Mouse (Mus musculus) lung, adult 2 months (tissue): Measurements from ENCODE around the gene Tubb4b. TPM values are rescaled to one million over a fixed set of nuclear protein-coding genes. Genes with fewer than 3 reads are reported as not detected.

Experiments used
- DNase-seq: peaks from one replicate; pipeline ENCODE4 v3.0.0; 2022
- H3K4me1 ChIP-seq: fragments of 200-500 bp; 2 replicates; pipeline ENCODE4 v1.6.1; 2011; ENCODE audit warnings: low read length; ENCODE audit not compliant: control insufficient read depth, insufficient read depth
- H3K4me3 ChIP-seq: fragments of 200-500 bp; replicated peaks from 2 replicates; pipeline ENCODE3; 2011; ENCODE audit warnings: low read depth, mild to moderate bottlenecking, control low read depth, low read length; ENCODE audit errors: extremely low read depth
- CTCF ChIP-seq: fragments of 200-500 bp; IDR thresholded peaks from 2 replicates; pipeline ENCODE4 v1.5.1; 2011; ENCODE audit warnings: mild to moderate bottlenecking, low read length, control low read depth; ENCODE audit not compliant: insufficient read depth
- POLR2A ChIP-seq: fragments of 200-500 bp; IDR thresholded peaks from 2 replicates; pipeline ENCODE4 v1.6.1; 2011; ENCODE audit warnings: low read depth, mild to moderate bottlenecking, control low read depth, low read length, borderline replicate concordance; ENCODE audit errors: extremely low read depth
- WGBS: fragments of 180-500 bp; shearing (Covaris S2); methylation state at CpG from one replicate; pipeline ENCODE4 v1.1.7; 2018; 5-methylcytosine and 5-hydroxymethylcytosine counted together
- polyA plus RNA-seq: library from polyadenylated mRNA; depleted of rRNA; stranded (reverse); fragments of >200 nt; gene quantifications from 2 replicates; pipeline ENCODE4 v1.2.3, GENCODE M21; 2012

Tubb4b gene
- polyA plus RNA-seq, 1 experiment: 623 TPM

DNA sequence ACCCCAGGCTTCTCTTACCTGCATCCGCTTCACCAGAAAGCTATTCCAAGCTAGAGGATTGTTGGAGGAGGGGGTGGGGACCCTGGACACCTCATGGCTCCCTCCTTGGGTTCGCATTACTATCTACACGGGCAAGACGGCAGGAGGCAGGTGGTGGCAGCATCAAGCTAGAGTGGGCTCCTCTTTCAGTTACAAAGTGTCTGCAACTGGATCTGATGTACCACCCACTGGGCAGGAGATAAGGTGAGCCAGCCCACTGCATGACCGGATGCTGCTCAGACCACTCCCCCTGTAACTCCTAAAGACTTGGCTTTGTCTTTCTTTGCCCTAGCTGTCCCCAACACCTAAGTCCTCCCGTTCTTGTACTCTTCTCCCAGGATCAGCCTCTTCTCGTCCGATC lies 12.1 kb upstream of the Tubb4b start, which contains the start of gene Rnf224:
Rnf224 (minus strand) TSS at position 174 of the 400 bp plus-strand sequence.
- peaks cover 5% of the 10 kb centered on the region for H3K4me1 ChIP-seq
- no peak for DNase-seq
- H3K4me3 ChIP-seq: no peak within 1 kb of the TSS
- WGBS: 30% methylated on average over 8 of the region's 8 CpGs
- TF ChIP-seq POLR2A (no peak), CTCF (no peak)

GRCm38 (mm10) chr2:25234551-25235220 lies 10.2 kb upstream of the Tubb4b start:
- 55% methylated on average over 5 of the region's 5 CpGs for WGBS
- no peak overlapping the region for H3K4me3 ChIP-seq
- TF ChIP-seq CTCF: no peak
- no peak for DNase-seq
- H3K4me1 ChIP-seq: 0 out of 2 replicates have a peak, but pooled peaks cover 2% of the 10 kb centered on the region

DNA sequence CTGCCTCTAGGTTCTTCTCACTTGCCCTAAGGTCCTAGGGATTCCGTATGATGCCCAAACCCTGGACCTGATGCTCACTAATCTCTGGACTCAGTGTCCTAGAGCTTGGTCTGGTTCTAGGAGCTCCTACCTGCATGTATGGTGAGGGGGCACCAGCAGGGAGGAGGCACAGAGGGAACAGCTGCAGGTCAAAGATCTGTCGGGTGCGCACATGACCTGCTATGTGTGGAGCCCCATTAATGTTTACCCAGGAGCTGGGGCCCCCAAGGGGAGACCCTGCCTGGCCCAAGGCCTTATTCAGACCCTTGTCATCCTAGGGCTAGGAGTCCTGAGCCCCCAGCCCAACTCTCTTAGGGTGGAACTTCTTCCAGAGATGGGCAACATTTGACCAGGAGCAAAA lies 9.5 kb upstream of the Tubb4b start, which contains the start of gene Slc34a3:
Slc34a3 (minus strand) TSS at position 315 of the 400 bp plus-strand sequence.
- H3K4me1 ChIP-seq: peaks cover 2% of the 10 kb centered on the region; the same call in 1 of the 2 replicates
- TF ChIP-seq CTCF (no peak), POLR2A (no peak)
- no peak within 1 kb of the TSS for H3K4me3 ChIP-seq
- 70% methylated on average over 3 of the region's 3 CpGs for WGBS
- DNase-seq: no peak

GRCm38 (mm10) chr2:25233421-25233820 lies 8.9 kb upstream of the Tubb4b start:
- Histone ChIP-seq H3K4me1 (peaks cover 6% of the 10 kb centered on the region; the same call in 1 of the 2 replicates), H3K4me3 (no peak overlapping the region)
- DNase-seq: no peak
- 56% methylated on average over 4 of the region's 4 CpGs for WGBS
- no peak for TF ChIP-seq POLR2A
- no peak for TF ChIP-seq CTCF

DNA sequence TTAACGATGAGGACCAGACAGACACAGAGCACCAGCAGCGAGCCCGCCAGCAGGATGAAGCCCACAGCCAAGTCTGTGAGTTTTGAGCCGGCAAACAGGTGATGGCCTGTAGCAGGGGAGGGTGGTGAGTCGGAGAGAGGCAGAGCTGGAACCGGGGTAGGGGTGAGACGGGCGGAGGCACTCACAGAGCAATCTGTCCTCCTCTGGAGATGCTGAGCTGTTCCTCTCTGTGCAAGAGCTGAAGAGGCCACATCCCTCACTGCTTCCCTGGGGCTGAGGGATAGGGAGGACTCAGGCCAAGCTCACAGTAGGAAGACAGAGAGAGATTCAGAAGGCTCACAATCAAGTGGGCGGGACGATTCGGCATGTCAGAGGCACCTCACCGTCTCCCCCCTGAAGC lies 6.5 kb upstream of the Tubb4b start:
- WGBS: 64% methylated on average over 12 of the region's 12 CpGs
- H3K4me3 ChIP-seq: no peak overlapping the region
- H3K4me1 ChIP-seq: peaks cover 10% of the 10 kb centered on the region
- DNase-seq: no peak
- no peak for TF ChIP-seq POLR2A
- TF ChIP-seq CTCF: no peak

DNA sequence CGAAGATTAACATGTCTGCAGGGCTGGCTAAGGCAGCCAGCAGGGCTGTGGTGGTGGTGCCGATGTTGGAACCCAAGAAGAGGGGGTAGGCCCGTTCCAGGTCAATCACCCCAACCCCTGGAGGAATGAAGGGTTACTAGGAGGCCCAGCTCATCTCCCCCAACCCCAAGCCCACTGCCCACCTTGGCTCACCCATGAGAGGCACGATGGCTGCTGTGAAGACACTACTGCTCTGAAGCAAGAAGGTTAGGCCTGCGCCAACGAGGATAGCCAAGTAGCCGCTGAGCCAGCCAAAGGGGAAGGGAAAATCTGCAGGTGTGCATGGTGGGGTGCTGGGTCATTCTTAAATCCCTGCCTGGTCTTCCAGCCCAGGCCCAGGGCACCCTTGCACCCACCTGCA lies 6.1 kb upstream of the Tubb4b start:
- WGBS: 84% methylated on average over 7 of the region's 7 CpGs
- Histone ChIP-seq H3K4me3 (no peak overlapping the region), H3K4me1 (peaks cover 10% of the 10 kb centered on the region)
- DNase-seq: no peak
- TF ChIP-seq POLR2A: no peak
- no peak for TF ChIP-seq CTCF

- no peak for DNase-seq
- 84% methylated on average over 5 of the region's 5 CpGs for WGBS
- H3K4me3 ChIP-seq: no peak overlapping the region
- peaks cover 12% of the 10 kb centered on the region for H3K4me1 ChIP-seq
- TF ChIP-seq POLR2A: no peak
- TF ChIP-seq CTCF: no peak
These were observed 5.1 kb upstream of the Tubb4b start for GRCm38 (mm10) chr2:25229582-25229981.

- no peak for DNase-seq
- Histone ChIP-seq H3K4me1 (peaks cover 12% of the 10 kb centered on the region), H3K4me3 (no peak overlapping the region)
- 67% methylated on average over 6 of the region's 6 CpGs for WGBS
- TF ChIP-seq CTCF (no peak), POLR2A (no peak)
These were observed 4.6 kb upstream of the Tubb4b start for GRCm38 (mm10) chr2:25228995-25229530.

DNA sequence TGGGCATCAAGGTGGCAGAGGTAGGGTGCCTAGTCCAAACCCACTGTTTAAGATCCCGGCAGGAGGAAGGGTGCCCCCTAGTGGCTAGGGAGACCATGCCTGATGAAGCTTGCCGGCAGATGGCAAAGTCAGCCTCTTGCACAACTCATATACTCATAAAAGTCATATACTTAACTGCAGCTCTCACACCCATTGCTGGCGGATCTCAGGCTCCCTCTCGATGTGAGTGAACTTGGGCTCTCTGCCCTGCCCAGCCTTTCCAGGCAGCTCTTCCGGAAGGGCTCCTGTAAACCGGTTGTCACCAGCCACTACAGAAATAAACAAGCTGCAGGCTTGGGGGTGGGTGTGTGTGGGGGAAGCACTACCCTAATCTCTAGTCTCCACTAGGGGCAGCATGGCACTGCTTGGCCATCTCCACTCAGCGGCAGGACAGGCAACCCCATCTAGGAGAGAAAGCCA lies 4.0 kb upstream of the Tubb4b start:
- DNase-seq: peak; percentile 82
- WGBS: under 1% methylated on average over 7 of the region's 7 CpGs
- H3K4me3 ChIP-seq: peak overlapping the region; percentile 45

DNA sequence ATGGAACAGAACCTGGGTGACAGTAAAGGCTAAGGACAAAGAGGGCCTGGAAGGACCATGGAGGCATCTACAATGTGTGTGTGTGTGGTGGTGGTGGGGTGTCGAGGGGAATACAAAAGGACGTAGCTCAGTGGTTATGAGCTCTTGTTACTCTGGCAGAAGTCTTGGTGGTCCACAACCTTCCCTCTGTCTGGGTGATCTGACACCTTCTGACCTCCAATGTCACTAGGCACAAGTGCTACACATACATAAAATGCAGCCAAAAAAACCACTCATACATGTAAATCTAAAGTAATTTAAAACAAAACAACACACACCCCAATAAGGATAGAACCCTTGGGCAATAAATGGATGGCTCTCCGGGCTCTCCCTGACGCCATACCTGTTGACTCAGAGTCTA lies 2.9 kb upstream of the Tubb4b start:
- Histone ChIP-seq H3K4me1 (peaks cover 15% of the 10 kb centered on the region), H3K4me3 (no peak overlapping the region)
- no peak for DNase-seq
- TF ChIP-seq CTCF (no peak), POLR2A (no peak)
- WGBS: 96% methylated on average over 4 of the region's 4 CpGs

More for the DNA sequence above, 4.0 kb upstream of the Tubb4b start:
- H3K4me1 ChIP-seq: peaks cover 15% of the 10 kb centered on the region
- peak; percentile 95 for TF ChIP-seq CTCF
- TF ChIP-seq POLR2A: 0 out of 2 replicates have a peak, but pooled peaks have one; percentile 15
